Mouse (Mus musculus) layer of hippocampus, adult 2 months (tissue): Measurements from ENCODE around the gene Cntn4. TPM values are rescaled to one million over a fixed set of nuclear protein-coding genes. Genes with fewer than 3 reads are reported as not detected.

ENCODE experiments used
- DNase-seq, 2 experiments: peaks; one replicate each; pipeline ENCODE4 v3.0.0; 2022; ENCODE audit warnings: low spot score in 2 of 2
- H3K27ac ChIP-seq: fragments of 200-600 bp; 2 replicates; pipeline ENCODE4 v1.8.1; 2022
- H3K4me3 ChIP-seq: fragments of 200-600 bp; 2 replicates; pipeline ENCODE4 v1.8.1; 2022; ENCODE audit warnings: mild to moderate bottlenecking
- CTCF ChIP-seq: fragments of 200-600 bp; conservative IDR thresholded peaks from 2 replicates; pipeline ENCODE4 v1.8.1; 2022; ENCODE audit warnings: antibody characterized with exemption, mild to moderate bottlenecking, moderate library complexity
- total RNA-seq, 2 experiments: library from RNA; stranded (reverse); gene quantifications; 2 replicates each; pipeline ENCODE4 v1.2.3; 2021

The Cntn4 gene
- total RNA-seq, 2 experiments from 2014 or later, result 24.4 to 25.1 TPM

DNA sequence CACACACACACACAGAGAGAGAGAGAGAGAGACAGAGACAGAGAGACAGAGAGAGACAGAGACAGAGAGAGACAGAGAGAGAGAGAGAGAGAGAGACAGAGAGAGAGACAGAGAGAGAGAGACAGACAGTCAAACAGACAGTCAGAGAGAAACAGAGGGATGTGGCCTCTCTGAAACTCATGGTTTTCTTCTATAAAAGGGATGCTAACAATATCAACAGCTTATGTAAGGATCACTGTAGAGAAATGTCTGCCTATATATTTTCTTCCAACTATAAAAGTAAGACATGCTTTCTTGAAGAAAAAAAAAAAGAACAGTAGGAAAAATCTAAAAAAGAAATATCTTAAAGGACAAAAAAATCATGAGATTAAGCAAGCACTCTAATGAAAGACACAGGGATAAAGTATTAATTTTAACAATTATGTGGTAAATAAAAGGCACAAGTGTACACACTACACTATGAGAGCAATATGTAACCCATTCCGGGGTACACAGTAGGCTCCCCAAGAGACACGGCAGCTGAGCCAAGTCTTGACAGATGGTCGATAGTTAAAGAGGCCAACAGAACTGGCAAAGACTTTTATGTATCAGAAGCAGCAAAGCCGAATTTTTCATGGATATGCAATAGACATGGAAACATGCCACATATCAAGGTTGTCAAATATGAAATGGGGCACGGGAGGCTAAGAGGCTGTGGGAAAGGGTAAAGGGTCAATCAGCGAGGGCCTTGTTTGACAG, 704.0 kb downstream of the Cntn4 start:
- no peak for TF ChIP-seq CTCF
- H3K4me3 ChIP-seq, result no peak overlapping the region
- peak; percentile 33 to 35 for DNase-seq
- no peak overlapping the region for H3K27ac ChIP-seq

DNA sequence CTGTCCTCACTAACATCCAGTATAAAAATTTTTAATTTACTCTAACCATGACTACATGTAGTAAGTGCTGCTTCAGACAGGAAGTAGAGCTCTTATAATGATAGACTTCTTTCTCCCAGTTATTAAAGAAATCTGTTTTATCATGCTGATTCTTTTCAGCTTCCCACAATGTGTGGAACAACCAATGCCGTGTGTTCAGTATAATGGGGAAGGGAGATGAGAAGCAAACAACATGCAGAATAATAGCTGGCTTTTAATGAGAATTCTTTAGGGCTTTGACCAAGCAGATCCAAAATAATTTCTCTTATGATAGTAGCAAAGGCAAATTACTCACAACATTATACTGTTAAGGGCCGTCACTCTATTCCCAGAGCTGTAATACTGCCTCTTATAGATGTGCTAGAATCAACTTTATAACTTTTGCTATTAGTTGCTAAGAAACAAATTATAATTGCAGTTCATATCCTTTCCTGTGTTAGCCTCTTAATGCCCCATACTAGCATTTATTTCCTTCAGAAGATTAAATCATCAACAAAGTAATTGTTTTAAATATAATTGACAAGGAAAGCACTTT, 710.5 kb downstream of the Cntn4 start:
- H3K4me3 ChIP-seq, result no peak overlapping the region
- no peak for TF ChIP-seq CTCF
- no peak overlapping the region for H3K27ac ChIP-seq
- no peak for DNase-seq

DNA sequence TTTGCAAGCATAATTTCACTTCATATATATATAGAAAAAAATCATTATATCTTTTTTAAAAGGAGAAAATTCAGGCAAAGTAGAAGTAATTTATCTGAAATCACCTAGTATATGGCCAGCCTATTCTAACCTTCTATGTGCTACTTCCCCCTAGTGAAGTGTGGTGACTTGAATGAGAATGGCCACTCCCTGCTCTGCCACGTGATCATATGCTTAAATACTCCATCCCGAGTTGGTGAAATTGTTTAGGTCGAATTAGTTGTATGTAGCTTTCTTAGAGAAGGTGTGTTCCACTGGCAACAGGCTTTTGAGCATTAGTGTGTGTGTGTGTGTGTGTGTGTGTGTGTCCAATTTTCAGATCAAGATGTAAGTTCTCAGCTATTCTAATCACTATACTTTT, 730.6 kb downstream of the Cntn4 start:
- Histone ChIP-seq H3K27ac (no peak overlapping the region), H3K4me3 (no peak overlapping the region)
- no peak for TF ChIP-seq CTCF
- no peak for DNase-seq

DNA sequence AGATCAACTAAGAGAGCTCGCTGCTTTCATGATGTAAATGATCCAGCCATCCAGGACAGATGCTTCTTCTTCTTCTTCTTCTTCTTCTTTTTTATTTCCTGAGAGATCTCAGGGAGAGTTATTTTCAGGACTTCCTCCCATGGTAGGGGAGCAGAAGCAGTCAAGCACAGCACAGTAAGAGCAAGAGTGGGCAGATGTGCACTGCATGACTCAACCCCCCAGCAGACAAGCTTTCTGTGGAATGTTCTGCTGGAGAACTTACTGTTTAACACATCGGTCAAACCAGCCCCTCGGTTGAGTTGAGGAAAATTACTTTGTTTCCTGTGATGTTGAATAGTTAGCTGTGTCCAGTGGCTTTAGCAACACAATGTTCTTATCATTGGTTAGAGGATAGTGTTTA, 731.2 kb downstream of the Cntn4 start:
- H3K27ac ChIP-seq, result no peak overlapping the region
- no peak overlapping the region for H3K4me3 ChIP-seq
- no peak for DNase-seq
- no peak for TF ChIP-seq CTCF

DNA sequence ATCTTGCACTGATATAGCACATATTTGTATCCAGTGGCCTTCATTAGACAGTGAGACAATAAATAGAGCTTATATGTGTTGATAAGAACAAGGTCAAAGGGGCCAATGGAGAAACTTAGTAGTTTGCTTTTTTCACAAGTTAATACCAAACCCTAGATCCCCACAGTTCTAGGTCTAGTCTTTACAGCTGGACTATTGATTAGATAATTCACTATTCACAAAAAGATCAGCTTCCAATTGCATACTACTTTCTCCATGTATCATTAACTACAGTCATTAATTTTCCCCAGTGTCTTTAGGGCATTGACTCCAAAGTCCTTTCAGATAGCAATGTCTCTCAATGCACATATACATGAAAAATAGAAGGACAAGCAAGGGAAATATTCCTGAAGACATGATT, 745.5 kb downstream of the Cntn4 start:
- TF ChIP-seq CTCF, result no peak
- Histone ChIP-seq H3K27ac (no peak overlapping the region), H3K4me3 (no peak overlapping the region)
- DNase-seq, result no peak

DNA sequence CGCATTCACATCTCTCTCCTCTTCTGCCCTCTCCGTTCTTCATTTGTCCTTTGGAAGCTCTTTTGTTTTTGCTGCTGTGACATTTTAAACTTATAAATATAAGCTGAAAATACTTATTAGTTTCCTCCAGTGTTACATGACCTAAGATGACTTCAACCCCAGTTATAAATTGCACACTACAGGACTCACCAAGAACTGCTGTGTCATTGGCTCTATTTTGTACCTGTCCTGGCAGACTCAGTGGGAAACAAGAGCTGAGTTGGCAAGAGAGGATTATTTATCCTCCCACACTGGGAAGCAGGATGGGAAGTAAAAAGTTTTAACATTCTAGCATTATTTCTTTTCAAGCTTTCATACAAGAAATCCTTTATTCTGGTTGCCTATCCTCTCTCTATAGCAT, 746.0 kb downstream of the Cntn4 start:
- H3K4me3 ChIP-seq, result no peak overlapping the region
- no peak overlapping the region for H3K27ac ChIP-seq
- DNase-seq, result no peak
- TF ChIP-seq CTCF, result no peak

DNA sequence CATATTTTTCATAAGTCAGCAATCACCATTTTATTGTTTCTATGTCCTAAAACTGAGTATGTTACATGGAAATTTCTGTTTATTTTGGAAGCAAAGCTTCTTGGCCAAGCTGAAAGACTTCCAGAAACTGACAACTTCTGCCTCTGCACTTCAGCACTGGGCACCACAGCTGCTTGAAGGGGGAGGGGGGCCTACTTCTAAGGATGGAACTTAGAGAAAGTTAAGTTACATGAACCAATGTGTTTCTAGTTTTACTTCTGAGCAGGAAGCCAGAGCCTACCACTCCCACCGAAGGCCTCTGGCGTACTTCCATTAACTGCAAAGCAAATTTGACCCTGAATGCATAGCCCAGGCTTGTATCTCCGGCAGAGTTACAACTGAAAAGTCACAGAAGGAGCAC, 749.2 kb downstream of the Cntn4 start:
- Histone ChIP-seq H3K4me3 (no peak overlapping the region), H3K27ac (no peak overlapping the region)
- DNase-seq, result no peak
- no peak for TF ChIP-seq CTCF

DNA sequence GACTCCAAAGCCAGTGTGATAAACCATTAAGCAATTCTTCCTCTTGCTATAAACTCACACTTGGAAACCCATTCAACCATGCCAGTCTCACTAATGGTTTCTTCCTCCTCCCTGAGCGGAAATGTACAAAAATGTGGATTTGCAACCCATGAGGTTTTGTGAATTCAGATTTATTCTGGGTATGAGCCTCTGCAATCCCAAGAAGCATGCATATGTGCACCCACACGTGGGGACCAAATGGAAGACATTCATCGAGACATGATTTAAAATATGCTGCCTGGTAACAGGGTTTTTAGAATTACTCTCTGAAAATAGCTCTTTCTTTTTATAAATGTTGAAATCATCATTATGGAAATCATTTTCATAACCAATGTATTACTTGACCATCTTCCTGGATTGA, 754.0 kb downstream of the Cntn4 start:
- DNase-seq, result peak; percentile 14 to 31
- no peak overlapping the region for H3K27ac ChIP-seq

DNA sequence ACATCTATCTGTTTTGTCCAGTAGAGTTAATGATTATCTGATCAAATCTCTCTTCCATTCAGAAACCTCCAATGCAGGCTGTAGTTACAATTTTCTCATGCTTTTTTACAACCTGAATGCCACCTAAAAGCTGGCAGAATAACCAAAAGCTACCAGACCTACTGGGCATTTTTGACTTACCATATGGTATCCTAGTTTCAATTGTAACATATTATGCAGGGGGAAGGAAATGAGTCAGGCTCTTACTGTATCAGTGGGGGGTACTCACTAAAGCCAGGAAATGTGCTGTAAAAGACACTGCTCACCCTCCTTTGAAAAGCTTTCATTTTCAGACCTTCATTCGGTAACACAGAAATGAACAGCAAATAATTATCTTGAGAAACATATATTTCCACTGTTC, 763.3 kb downstream of the Cntn4 start:
- Histone ChIP-seq H3K4me3 (no peak overlapping the region), H3K27ac (no peak overlapping the region)
- DNase-seq, result no peak
- no peak for TF ChIP-seq CTCF

More for the DNA sequence above, 754.0 kb downstream of the Cntn4 start:
- no peak for TF ChIP-seq CTCF
- H3K4me3 ChIP-seq, result no peak overlapping the region

DNA sequence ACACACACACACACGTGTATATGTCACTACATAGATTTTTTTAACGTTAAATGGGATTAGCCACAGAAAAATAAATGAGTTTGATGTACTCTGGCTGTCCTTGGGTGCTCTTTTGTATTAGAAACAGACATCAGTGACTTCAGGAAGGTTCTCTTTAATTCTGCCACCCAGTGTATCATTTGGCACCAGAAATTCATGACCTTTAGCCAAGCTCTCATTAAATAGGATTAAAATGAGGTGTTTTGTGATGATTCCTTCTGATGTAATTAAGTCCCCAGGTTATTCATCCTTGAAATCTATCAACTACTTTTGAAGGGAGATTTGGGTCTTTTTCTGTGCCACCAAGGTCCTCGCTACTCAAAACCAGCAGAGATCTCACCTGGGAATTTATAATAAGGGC, 763.8 kb downstream of the Cntn4 start:
- Histone ChIP-seq H3K4me3 (no peak overlapping the region), H3K27ac (no peak overlapping the region)
- TF ChIP-seq CTCF, result no peak
- DNase-seq, result no peak

DNA sequence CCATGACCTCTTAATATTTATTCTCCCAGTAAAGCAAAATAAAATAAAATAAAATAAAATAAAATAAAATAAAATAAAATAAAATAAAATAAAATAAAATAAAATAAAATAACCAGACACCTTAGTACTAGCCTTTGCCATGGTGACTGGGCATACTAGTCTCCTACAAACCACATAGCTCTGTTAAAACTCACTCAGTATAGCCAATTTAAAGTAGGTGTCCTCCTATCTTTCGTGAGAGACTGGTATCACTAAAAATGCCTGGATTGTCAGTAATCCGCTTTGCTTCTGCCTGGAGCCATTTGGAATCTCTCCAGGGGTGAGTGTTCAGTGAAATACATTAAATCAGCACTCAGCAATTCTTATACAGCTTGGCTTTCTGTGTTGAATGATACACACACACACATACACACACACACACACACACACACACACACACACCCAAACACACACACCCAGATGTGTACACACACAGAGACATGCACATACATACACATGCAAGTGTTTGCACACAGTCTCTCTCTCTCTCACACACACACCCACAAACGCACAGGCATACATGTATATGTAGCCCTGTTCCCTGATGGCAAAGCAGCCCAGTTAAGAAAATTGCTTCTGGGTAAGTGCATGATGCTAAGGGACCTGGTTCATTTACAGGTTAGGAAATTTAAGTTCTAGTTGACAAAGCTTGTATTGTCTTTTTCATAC, 776.8 kb downstream of the Cntn4 start:
- TF ChIP-seq CTCF, result no peak
- Histone ChIP-seq H3K27ac (no peak overlapping the region), H3K4me3 (no peak overlapping the region)
- no peak for DNase-seq

DNA sequence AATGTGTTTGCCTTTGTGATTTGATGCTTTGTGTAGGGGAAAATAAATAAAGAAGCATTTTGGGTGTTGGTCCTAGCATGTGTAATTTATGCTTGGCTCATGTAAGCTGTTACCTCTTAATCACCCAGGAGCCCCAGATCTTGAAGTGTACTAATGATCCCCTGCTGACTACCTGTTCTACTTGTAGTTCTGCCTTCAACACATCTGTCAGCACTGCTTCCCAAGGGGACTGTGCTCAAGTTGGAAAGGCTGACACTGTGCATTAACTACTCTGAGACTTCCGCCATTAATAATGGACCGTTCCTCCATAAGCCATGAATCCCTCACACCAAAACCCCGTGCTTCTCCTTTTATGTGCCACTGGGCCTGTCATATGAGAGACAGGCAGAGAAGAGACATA, 778.2 kb downstream of the Cntn4 start:
- DNase-seq, result no peak
- TF ChIP-seq CTCF, result no peak
- no peak overlapping the region for H3K4me3 ChIP-seq
- H3K27ac ChIP-seq, result no peak overlapping the region

DNA sequence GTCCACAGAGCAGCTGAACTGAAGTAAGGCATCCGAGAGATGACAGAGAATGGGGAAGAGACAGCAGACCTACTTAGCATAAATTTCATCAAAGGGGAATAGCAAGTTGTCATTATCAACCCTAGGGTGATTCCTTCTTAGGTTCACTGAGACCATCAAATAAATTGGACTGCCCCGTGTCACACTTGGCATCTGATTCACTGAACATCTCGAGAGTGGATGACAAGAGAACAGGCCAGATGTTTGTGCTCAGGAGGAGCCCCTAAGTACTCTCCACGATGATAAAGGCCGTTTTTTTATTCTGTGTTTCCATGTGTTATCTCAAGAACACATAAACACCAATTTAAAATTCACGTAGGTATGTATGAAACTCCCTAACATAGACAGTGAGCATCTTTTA, 780.7 kb downstream of the Cntn4 start:
- Histone ChIP-seq H3K27ac (no peak overlapping the region), H3K4me3 (no peak overlapping the region)
- no peak for DNase-seq
- no peak for TF ChIP-seq CTCF

DNA sequence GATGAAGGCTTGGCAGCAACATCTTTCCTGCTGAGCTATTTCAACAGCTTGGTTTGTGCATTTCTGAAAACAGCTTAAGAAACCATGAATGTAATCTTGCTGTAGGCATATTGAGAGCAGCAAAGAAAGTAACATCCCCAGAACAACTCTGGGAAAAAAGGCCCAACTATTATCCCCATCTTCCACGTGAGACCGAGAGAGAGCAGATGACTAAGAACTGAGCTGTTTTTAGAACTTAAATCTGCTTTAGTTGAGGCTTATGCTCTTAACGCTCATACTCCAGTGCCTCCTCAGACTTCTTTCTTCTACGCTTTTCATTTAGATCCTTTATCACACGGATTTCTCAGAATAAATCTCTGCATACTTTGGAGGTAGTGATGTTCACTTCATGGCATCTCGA, 784.9 kb downstream of the Cntn4 start:
- Histone ChIP-seq H3K4me3 (no peak overlapping the region), H3K27ac (no peak overlapping the region)
- no peak for TF ChIP-seq CTCF
- no peak for DNase-seq
